Mouse (Mus musculus): Measurements from ENCODE around the gene Rasgrp2. TPM values are rescaled to one million over a fixed set of nuclear protein-coding genes. Genes with fewer than 3 reads are reported as not detected.
A peak's percentile ranks its signal among the peaks of the same experiment; 100 is the strongest.

Rasgrp2 gene
- total and polyA plus RNA-seq, 2 experiments from 2014 or later, result 150 to 170 TPM

- H3K27me3 ChIP-seq (ENCODE audit: insufficient read depth, low read length), result no peaks in the 10 kb centered on the region
- peaks cover 18% of the 10 kb centered on the region for H3K4me1 ChIP-seq (ENCODE audit: insufficient read depth)
- DNase-seq (no peak), ATAC-seq (no peak)
- no peak overlapping the region for H3K4me3 ChIP-seq (ENCODE audit: low read depth, low read length)
- WGBS, result 69% methylated on average over 10 of the region's 10 CpGs
- peak overlapping the region; percentile 35; the same call in 1 of the 2 replicates for H3K27ac ChIP-seq (ENCODE audit: low read depth, low read length)
- no peaks in the 10 kb centered on the region for H3K9me3 ChIP-seq (ENCODE audit: low read length)
- TF ChIP-seq CTCF (IDR thresholded peaks at IDR 0.05; ENCODE audit: low read depth), result no peak
- no peak overlapping the region for H3K9ac ChIP-seq
- H3K4me2 ChIP-seq (ENCODE audit: low read depth), result no peak overlapping the region
- H3K36me3 ChIP-seq (ENCODE audit: insufficient read depth), result peaks cover 36% of the 10 kb centered on the region
Observed at GRCm38 (mm10) chr19:6454041-6454720, 55.0 kb downstream of the Rasgrp2 start.

GRCm38 (mm10) chr19:6459504-6459903 is 60.4 kb downstream of the Rasgrp2 start:
- 90% methylated on average over 6 of the region's 6 CpGs for WGBS
- Histone ChIP-seq H3K4me3 (ENCODE audit: low read depth, low read length) (no peak overlapping the region), H3K36me3 (ENCODE audit: insufficient read depth) (peaks cover 49% of the 10 kb centered on the region), H3K27me3 (ENCODE audit: insufficient read depth, low read length) (no peaks in the 10 kb centered on the region), H3K9ac (no peak overlapping the region), H3K4me1 (ENCODE audit: insufficient read depth) (peaks cover 3% of the 10 kb centered on the region; the same call in 1 of the 2 replicates), H3K4me2 (ENCODE audit: low read depth) (no peak overlapping the region), H3K27ac (ENCODE audit: low read depth, low read length) (no peak overlapping the region), H3K9me3 (ENCODE audit: low read length) (no peaks in the 10 kb centered on the region)
- no peak for TF ChIP-seq CTCF (IDR thresholded peaks at IDR 0.05; ENCODE audit: low read depth)
- ATAC-seq (no peak), DNase-seq (no peak)

- ATAC-seq (no peak), DNase-seq (no peak)
- Histone ChIP-seq H3K4me3 (ENCODE audit: low read depth, low read length) (no peak overlapping the region), H3K4me2 (ENCODE audit: low read depth) (no peak overlapping the region), H3K27me3 (ENCODE audit: insufficient read depth, low read length) (no peaks in the 10 kb centered on the region), H3K27ac (ENCODE audit: low read depth, low read length) (no peak overlapping the region), H3K36me3 (ENCODE audit: insufficient read depth) (peaks cover 27% of the 10 kb centered on the region), H3K9ac (no peak overlapping the region), H3K9me3 (ENCODE audit: low read length) (no peaks in the 10 kb centered on the region), H3K4me1 (ENCODE audit: insufficient read depth) (peaks cover 3% of the 10 kb centered on the region; the same call in 1 of the 2 replicates)
- WGBS, result 36% methylated on average over 6 of the region's 6 CpGs
- TF ChIP-seq CTCF (IDR thresholded peaks at IDR 0.05; ENCODE audit: low read depth), result no peak
Observed at GRCm38 (mm10) chr19:6462841-6463240, 63.7 kb downstream of the Rasgrp2 start.

- 53% methylated on average over 10 of the region's 10 CpGs for WGBS
- Histone ChIP-seq H3K4me1 (ENCODE audit: insufficient read depth) (peaks cover 3% of the 10 kb centered on the region; the same call in 1 of the 2 replicates), H3K9ac (no peak overlapping the region), H3K4me3 (ENCODE audit: low read depth, low read length) (no peak overlapping the region), H3K36me3 (ENCODE audit: insufficient read depth) (peaks cover 10% of the 10 kb centered on the region; the same call in 1 of the 2 replicates), H3K9me3 (ENCODE audit: low read length) (no peaks in the 10 kb centered on the region), H3K4me2 (ENCODE audit: low read depth) (no peak overlapping the region), H3K27ac (ENCODE audit: low read depth, low read length) (peak overlapping the region; percentile 50), H3K27me3 (ENCODE audit: insufficient read depth, low read length) (no peaks in the 10 kb centered on the region)
- peak; percentile 65 for ATAC-seq
- peak; percentile 28 for TF ChIP-seq CTCF (IDR thresholded peaks at IDR 0.05; ENCODE audit: low read depth)
- DNase-seq, result no peak
Observed at GRCm38 (mm10) chr19:6464306-6465071, 65.3 kb downstream of the Rasgrp2 start.

Other genes with a start within 250 kb of the Rasgrp2 start
- gene Majin, start 215.0 kb upstream of the Rasgrp2 start, total RNA-seq (2014; rRNA removed), result not detected in 2 replicates
- not detected in 2 replicates for gene Majin, start 215.0 kb upstream of the Rasgrp2 start, polyA plus RNA-seq (2015; fragmentation: Nextera tagmentation; extraction: Ambion mirVana)
- gene Gpha2, start 173.0 kb upstream of the Rasgrp2 start, total RNA-seq (2014; rRNA removed), result not detected in 2 replicates
- 0.50 TPM in 1 of 2 replicates, not detected in the other for gene Gpha2, start 173.0 kb upstream of the Rasgrp2 start, polyA plus RNA-seq (2015; fragmentation: Nextera tagmentation; extraction: Ambion mirVana)
- 196 and 203 TPM in 2 replicates for gene Ppp2r5b, start 163.5 kb upstream of the Rasgrp2 start, total RNA-seq (2014; rRNA removed)
- 144 and 159 TPM in 2 replicates for gene Ppp2r5b, start 163.5 kb upstream of the Rasgrp2 start, polyA plus RNA-seq (2015; fragmentation: Nextera tagmentation; extraction: Ambion mirVana)
- gene Atg2a, start 157.7 kb upstream of the Rasgrp2 start, total RNA-seq (2014; rRNA removed), result 21.0 and 26.7 TPM in 2 replicates
- gene Atg2a, start 157.7 kb upstream of the Rasgrp2 start, polyA plus RNA-seq (2015; fragmentation: Nextera tagmentation; extraction: Ambion mirVana), result 5.9 and 7.6 TPM in 2 replicates
- gene Ehd1, start 122.6 kb upstream of the Rasgrp2 start, total RNA-seq (2014; rRNA removed), result 91.9 and 120 TPM in 2 replicates
- gene Ehd1, start 122.6 kb upstream of the Rasgrp2 start, polyA plus RNA-seq (2015; fragmentation: Nextera tagmentation; extraction: Ambion mirVana), result 69.9 and 75.4 TPM in 2 replicates
- 3.1 and 4.7 TPM in 2 replicates for gene Cdc42bpg, start 92.9 kb upstream of the Rasgrp2 start, total RNA-seq (2014; rRNA removed)
- 0.11 and 0.23 TPM in 2 replicates for gene Cdc42bpg, start 92.9 kb upstream of the Rasgrp2 start, polyA plus RNA-seq (2015; fragmentation: Nextera tagmentation; extraction: Ambion mirVana)
- 60.5 and 64.3 TPM in 2 replicates for gene Men1, start 64.4 kb upstream of the Rasgrp2 start, total RNA-seq (2014; rRNA removed)
- 58.3 and 60.9 TPM in 2 replicates for gene Men1, start 64.4 kb upstream of the Rasgrp2 start, polyA plus RNA-seq (2015; fragmentation: Nextera tagmentation; extraction: Ambion mirVana)
- 43.0 and 55.8 TPM in 2 replicates for gene Map4k2, start 58.2 kb upstream of the Rasgrp2 start, total RNA-seq (2014; rRNA removed)
- 6.7 and 9.7 TPM in 2 replicates for gene Map4k2, start 58.2 kb upstream of the Rasgrp2 start, polyA plus RNA-seq (2015; fragmentation: Nextera tagmentation; extraction: Ambion mirVana)
- 70.0 and 113 TPM in 2 replicates for gene Sf1, start 35.6 kb upstream of the Rasgrp2 start, total RNA-seq (2014; rRNA removed)
- 89.7 and 102 TPM in 2 replicates for gene Sf1, start 35.6 kb upstream of the Rasgrp2 start, polyA plus RNA-seq (2015; fragmentation: Nextera tagmentation; extraction: Ambion mirVana)
- gene Pygm, start 14.9 kb upstream of the Rasgrp2 start, total RNA-seq (2014; rRNA removed), result 6.2 and 8.8 TPM in 2 replicates
- gene Pygm, start 14.9 kb upstream of the Rasgrp2 start, polyA plus RNA-seq (2015; fragmentation: Nextera tagmentation; extraction: Ambion mirVana), result 4.7 and 7.6 TPM in 2 replicates
- 213 and 256 TPM in 2 replicates for gene Nrxn2, start 19.4 kb downstream of the Rasgrp2 start, total RNA-seq (2014; rRNA removed)
- 45.1 and 49.4 TPM in 2 replicates for gene Nrxn2, start 19.4 kb downstream of the Rasgrp2 start, polyA plus RNA-seq (2015; fragmentation: Nextera tagmentation; extraction: Ambion mirVana)
- not detected in 2 replicates for gene Slc22a12, start 143.7 kb downstream of the Rasgrp2 start, total RNA-seq (2014; rRNA removed)
- 0.15 and 0.40 TPM in 2 replicates for gene Slc22a12, start 143.7 kb downstream of the Rasgrp2 start, polyA plus RNA-seq (2015; fragmentation: Nextera tagmentation; extraction: Ambion mirVana)

All from forebrain, postnatal 0 days (tissue).